Mouse (Mus musculus): ENCODE data around the gene Gpr68.

DNA sequence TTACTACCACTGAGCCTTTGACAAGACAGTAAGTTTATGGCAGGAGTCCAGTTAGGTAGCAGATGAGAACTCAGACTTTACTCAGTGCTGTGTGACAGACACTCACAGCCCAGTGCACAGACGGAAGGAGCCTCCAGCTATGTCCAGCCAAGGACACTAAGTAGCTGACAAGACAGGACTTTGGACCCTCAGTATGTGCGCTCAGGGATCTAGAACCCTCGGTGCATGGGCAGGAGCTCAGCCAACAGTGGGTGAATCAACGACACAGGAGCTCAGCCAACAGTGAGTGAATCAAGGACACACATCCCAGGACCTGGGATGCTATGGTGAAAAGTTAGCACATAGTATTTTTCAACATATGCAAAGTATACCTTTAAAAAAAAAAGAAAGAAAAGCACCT is 28.7 kb upstream of the Gpr68 start:
- TF ChIP-seq POLR2A (IDR thresholded peaks at IDR 0.05; ENCODE audit: low read depth, low read length) = no peak
- no peak for TF ChIP-seq CTCF (IDR thresholded peaks at IDR 0.05; ENCODE audit: extremely low read depth, insufficient read length, insufficient replicate concordance, low read depth, low read length)
